Mouse (Mus musculus): ENCODE measurements around the gene Lrrk1. TPM values are rescaled to one million over a fixed set of nuclear protein-coding genes. Genes with fewer than 3 reads are reported as not detected.

Gene Lrrk1
- polyA plus RNA-seq, 1 experiment from 2014 or later, result 4.6 TPM

DNA sequence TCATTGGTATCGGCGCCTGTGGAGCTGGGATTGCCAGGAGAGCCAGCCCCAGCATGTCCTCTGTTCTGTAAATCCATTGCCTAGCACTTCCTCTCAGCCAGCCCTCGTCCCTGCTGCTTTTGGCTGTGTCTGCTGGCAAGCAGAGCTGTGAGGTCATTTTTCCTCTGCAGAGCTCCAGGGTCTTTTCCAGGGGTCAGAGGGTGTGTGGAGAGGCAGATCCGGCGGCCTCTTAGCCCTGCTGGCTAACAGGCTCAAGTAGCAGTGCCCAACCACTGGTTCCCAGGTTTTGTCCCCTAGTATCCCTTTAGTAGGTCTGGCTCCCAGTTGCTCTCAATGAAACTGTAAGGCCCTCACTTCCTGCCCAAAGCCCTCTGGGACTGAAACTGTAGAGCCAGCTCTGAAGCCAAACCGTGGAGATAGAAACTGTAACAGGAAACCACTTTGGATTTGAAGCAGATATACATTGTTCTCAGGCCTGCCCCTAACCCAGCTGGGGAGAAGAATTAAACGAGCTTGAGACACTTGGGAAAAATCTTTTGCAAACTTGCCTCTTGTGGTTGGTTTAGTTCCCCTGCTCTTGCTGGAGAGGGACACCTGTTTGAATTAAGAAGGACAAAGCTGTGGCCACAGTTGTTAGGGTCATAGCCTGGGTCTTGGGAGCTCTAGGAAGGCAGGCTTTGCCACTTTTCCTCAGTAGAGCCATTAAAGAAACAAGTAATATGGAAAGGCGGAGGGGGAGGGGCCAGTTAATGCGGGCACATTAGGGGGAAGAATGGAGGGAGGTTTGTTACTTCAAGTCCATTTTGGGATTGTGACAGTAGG is 169.7 kb downstream of the Lrrk1 start:
- Histone ChIP-seq H3K27me3 (ENCODE audit: low read depth, poor library complexity, severe bottlenecking) (no peaks in the 10 kb centered on the region), H3K9me3 (replicated peaks) (no peaks in the 10 kb centered on the region), H3K4me3 (no peak overlapping the region), H3K27ac (replicated peaks) (peak overlapping the region; percentile 76), H3K4me1 (peaks cover 46% of the 10 kb centered on the region), H3K36me3 (no peaks in the 10 kb centered on the region)
- 42% methylated on average over 9 of the region's 9 CpGs for WGBS
- peak; percentile 44 for DNase-seq (ENCODE audit: low spot score)

DNA sequence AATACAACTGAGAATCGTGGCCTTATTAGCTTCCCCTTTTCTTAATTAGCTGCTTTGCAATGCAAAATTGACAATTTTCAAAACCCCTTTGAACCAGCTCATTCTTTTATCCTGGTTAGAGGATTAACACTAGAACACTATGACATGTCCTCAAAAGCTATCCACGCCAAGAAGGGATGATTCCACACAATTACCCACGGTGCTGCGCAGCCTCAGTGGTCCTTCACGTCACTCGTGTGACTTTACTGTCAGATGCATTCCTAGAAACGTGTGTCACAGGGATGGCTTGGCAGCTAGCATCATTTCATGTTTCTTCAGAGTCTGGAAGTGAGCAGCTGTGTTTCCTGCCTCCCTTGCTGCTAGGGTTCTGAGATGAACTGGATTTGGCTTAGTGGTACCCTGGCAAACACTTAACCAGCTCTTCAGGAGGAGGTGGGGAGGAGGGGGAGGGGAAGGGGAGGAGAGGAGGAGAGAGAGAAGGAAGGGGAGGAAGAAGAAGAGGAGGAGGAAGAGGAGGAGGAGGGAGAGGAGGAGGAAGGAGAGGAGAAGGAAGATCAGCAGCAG is 170.5 kb downstream of the Lrrk1 start:
- Histone ChIP-seq H3K4me1 (peaks cover 39% of the 10 kb centered on the region), H3K27ac (replicated peaks) (peak overlapping the region; percentile 76; the same call in 1 of the 2 replicates), H3K9me3 (replicated peaks) (no peaks in the 10 kb centered on the region), H3K36me3 (no peaks in the 10 kb centered on the region), H3K27me3 (ENCODE audit: low read depth, poor library complexity, severe bottlenecking) (no peaks in the 10 kb centered on the region), H3K4me3 (no peak overlapping the region)
- no peak for DNase-seq (ENCODE audit: low spot score)
- WGBS, result 76% methylated on average over 7 of the region's 7 CpGs

DNA sequence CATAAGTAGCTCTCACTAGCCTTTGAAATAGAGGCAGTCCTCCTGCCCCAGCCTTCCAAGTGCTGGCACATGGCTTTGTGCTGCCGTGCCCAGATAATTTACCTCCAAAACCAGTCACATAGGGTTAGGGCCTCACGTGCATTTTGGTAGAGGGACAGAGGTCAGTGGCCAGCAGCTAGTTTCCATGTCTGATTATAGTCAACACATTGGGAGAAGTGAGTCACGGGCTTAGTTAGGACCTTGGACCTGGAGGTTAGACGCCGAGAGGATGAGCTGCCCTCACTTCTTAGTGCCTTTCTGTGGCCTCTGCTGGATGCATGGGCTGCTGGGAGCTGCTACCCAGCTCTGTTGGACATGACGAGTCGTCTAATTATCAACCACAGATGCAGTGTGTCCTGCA is 171.1 kb downstream of the Lrrk1 start:
- H3K4me1 ChIP-seq, result peaks cover 34% of the 10 kb centered on the region
- H3K27me3 ChIP-seq (ENCODE audit: low read depth, poor library complexity, severe bottlenecking), result no peaks in the 10 kb centered on the region
- H3K4me3 ChIP-seq, result no peak overlapping the region
- H3K36me3 ChIP-seq, result no peaks in the 10 kb centered on the region
- no peaks in the 10 kb centered on the region for H3K9me3 ChIP-seq (replicated peaks)
- WGBS, result 88% methylated on average over 7 of the region's 7 CpGs
- no peak for DNase-seq (ENCODE audit: low spot score)
- 0 out of 2 replicates have a peak overlapping the region, but pooled peaks have one; percentile 6 for H3K27ac ChIP-seq (replicated peaks)

DNA sequence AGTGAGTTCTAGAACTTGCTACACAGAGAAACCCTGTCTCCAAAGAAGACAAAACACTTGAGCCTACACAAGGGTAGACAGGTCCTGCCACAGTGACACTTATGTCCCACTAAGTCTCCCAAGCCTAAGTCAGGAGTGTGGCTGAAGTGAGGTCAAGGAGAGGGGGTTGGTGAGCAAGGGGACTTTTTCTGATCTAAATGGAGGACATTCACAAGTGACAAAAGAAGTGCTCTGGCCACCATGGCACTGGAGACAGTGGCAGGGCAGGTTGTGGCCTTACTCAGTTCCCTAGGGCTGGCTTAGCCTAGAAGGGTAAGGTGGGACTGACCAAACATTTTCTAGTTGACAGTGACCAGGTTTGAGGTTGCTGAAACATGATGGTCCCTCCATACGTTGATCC is 172.2 kb downstream of the Lrrk1 start:
- Histone ChIP-seq H3K27ac (replicated peaks) (no peak overlapping the region), H3K4me1 (peaks cover 34% of the 10 kb centered on the region), H3K9me3 (replicated peaks) (no peaks in the 10 kb centered on the region), H3K27me3 (ENCODE audit: low read depth, poor library complexity, severe bottlenecking) (no peaks in the 10 kb centered on the region), H3K36me3 (no peaks in the 10 kb centered on the region), H3K4me3 (no peak overlapping the region)
- WGBS, result 87% methylated on average over 1 of the region's 1 CpGs
- no peak for DNase-seq (ENCODE audit: low spot score)

DNA sequence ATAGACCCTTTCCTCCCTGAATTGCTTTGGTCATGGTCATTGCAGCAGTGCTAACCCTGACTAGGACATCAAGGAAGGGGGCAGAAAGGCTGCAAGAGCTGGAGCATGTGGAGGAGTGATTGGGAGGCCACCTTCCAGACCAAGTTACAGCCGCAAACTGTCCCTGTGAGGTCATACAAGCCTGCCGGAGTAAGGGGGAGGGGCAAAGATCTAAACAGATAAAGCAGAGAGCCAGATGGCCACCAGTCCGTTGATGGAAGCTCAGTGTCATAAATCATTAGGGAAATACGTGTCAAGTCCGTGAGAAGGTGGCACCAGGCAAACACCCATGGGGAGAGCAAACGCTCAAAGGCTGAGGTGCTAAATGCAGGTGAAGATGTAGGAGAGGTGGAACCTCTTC is 173.7 kb downstream of the Lrrk1 start:
- Histone ChIP-seq H3K4me3 (no peak overlapping the region), H3K9me3 (replicated peaks) (no peaks in the 10 kb centered on the region), H3K4me1 (peaks cover 28% of the 10 kb centered on the region), H3K36me3 (no peaks in the 10 kb centered on the region), H3K27ac (replicated peaks) (no peak overlapping the region), H3K27me3 (ENCODE audit: low read depth, poor library complexity, severe bottlenecking) (no peaks in the 10 kb centered on the region)
- WGBS, result 91% methylated on average over 6 of the region's 6 CpGs
- no peak for DNase-seq (ENCODE audit: low spot score)

DNA sequence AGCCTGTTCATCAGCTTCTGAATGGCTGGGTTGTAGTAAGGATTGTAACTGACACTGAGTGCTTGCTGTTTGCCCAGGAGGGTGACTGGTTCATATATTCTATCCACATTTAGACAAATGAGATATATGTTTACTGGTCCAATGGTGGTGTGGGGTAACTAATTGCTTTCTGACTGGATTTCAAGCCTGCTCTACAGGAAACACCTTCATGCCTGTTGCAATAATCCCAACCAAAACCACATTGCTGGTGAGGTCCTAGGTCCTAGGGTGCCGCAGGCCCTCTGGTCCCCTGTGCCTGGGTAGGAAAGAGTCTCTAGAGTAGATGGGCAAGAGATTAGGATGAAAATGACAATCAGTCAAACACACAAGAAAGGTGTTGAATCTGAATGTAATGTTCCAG is 175.3 kb downstream of the Lrrk1 start:
- 97% methylated on average over 1 of the region's 1 CpGs for WGBS
- H3K9me3 ChIP-seq (replicated peaks), result no peaks in the 10 kb centered on the region
- no peak for DNase-seq (ENCODE audit: low spot score)

DNA sequence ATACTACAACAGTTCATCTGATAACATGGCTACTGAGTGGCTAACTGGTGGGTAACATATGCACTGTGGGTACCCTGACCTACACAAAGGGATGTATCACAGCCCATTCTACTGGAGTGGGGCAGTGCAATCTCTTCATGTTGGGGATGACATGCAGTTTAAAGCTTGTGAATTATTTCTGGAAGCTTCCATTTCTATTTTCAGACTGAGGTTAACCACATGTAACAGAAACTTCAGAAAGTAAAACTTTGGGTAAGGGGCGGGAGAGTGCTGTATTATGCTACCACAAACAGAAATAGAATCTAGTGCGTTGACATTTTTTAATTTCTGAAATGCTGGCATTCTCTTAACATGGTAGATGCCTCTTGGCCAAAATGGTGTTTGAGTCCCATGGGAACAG is 178.2 kb downstream of the Lrrk1 start:
- 0 out of 2 replicates have a peak, but pooled peaks cover 4% of the 10 kb centered on the region for H3K9me3 ChIP-seq (replicated peaks)
- no peak for DNase-seq (ENCODE audit: low spot score)
- H3K4me1 ChIP-seq, result no peaks in the 10 kb centered on the region
- no peak overlapping the region for H3K27ac ChIP-seq (replicated peaks)
- no peaks in the 10 kb centered on the region for H3K27me3 ChIP-seq (ENCODE audit: low read depth, poor library complexity, severe bottlenecking)
- WGBS, result 82% methylated on average over 2 of the region's 2 CpGs
- H3K4me3 ChIP-seq, result no peak overlapping the region
- H3K36me3 ChIP-seq, result no peaks in the 10 kb centered on the region

More for the DNA sequence above, 175.3 kb downstream of the Lrrk1 start:
- H3K27me3 ChIP-seq (ENCODE audit: low read depth, poor library complexity, severe bottlenecking), result no peaks in the 10 kb centered on the region
- H3K36me3 ChIP-seq, result no peaks in the 10 kb centered on the region
- H3K27ac ChIP-seq (replicated peaks), result no peak overlapping the region
- peaks cover 14% of the 10 kb centered on the region for H3K4me1 ChIP-seq
- no peak overlapping the region for H3K4me3 ChIP-seq

DNA sequence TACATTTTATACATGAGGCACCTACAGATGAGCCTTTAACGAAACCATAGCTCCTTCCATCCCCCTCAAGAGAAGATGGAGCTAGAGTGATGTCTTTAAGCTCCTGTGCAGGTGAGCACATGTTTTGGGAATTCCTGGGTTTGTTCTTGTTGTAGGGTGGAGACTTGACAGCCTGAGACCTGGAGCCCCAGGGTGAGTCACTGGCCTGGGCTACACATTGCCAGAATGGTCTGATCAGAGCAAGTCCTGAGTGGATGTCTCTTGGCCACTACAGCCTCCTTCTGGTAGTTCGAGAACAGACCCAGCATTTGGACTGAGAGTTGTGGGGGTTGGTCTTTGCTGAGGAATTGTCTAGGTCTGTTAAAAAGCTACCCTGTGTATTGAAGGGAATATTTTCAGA is 186.5 kb downstream of the Lrrk1 start:
- H3K27me3 ChIP-seq (ENCODE audit: low read depth, poor library complexity, severe bottlenecking), result no peaks in the 10 kb centered on the region
- no peak overlapping the region for H3K4me3 ChIP-seq
- WGBS, result 87% methylated on average over 2 of the region's 2 CpGs
- no peaks in the 10 kb centered on the region for H3K36me3 ChIP-seq
- peaks cover 19% of the 10 kb centered on the region for H3K4me1 ChIP-seq
- no peak overlapping the region for H3K27ac ChIP-seq (replicated peaks)
- 0 out of 2 replicates have a peak, but pooled peaks cover 4% of the 10 kb centered on the region for H3K9me3 ChIP-seq (replicated peaks)
- DNase-seq (ENCODE audit: low spot score), result no peak

DNA sequence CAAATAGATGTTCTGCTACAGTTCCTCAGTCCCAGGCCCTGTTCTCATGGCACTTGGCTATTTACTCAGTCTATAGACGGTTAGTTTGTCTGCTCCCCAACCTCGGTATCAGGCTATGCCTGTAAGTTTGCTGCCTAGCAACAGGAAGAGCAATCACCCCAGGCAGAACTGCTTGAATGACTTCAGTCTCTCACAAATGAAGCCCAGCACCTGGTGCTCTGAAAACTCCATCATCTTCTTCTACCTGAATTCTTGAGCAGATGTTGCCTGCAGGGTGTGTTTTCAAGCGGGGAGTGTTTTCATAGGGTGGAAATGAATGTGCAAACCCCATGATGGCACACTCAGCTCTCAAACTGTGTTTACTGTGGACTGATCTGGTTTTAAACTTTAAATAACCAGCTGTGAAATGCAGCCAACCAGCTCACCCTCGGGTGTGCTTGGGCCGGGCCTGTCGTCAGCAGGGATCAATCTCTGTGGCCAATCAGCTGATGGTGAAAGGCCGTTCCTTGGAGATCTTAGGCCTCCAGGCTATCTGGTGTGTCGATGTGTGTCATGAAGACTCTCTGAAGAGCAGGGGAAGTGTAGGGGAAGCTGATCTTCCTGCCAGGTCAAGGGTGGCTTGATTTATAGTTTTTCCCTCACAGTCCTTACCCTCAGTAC is 187.2 kb downstream of the Lrrk1 start:
- Histone ChIP-seq H3K9me3 (replicated peaks) (0 out of 2 replicates have a peak, but pooled peaks cover 4% of the 10 kb centered on the region), H3K27ac (replicated peaks) (no peak overlapping the region), H3K4me3 (no peak overlapping the region), H3K36me3 (no peaks in the 10 kb centered on the region), H3K4me1 (peaks cover 19% of the 10 kb centered on the region), H3K27me3 (ENCODE audit: low read depth, poor library complexity, severe bottlenecking) (no peaks in the 10 kb centered on the region)
- no peak for DNase-seq (ENCODE audit: low spot score)
- WGBS, result 72% methylated on average over 8 of the region's 8 CpGs

DNA sequence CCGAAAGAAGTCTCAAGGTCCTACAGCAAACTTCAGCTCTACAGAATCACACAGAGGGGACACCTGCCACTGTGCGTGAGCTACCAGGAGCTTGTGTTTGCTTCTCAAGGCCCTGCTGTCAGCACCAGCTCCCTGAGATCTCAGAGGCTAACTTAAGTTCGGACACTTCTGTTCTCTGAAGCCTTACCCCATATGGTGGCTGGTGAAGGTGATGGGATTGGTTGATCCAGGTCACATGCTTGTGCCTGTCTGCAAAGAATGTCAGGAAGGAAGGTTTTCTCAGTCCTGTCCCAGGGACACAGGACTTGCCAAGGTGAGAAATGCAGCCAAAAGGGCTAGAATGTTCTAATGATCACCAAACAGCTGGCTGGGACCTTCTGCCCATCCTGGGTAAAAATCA is 187.8 kb downstream of the Lrrk1 start:
- H3K27me3 ChIP-seq (ENCODE audit: low read depth, poor library complexity, severe bottlenecking), result no peaks in the 10 kb centered on the region
- DNase-seq (ENCODE audit: low spot score), result no peak
- no peak overlapping the region for H3K27ac ChIP-seq (replicated peaks)
- H3K4me3 ChIP-seq, result no peak overlapping the region
- no peaks in the 10 kb centered on the region for H3K36me3 ChIP-seq
- 0 out of 2 replicates have a peak, but pooled peaks cover 4% of the 10 kb centered on the region for H3K9me3 ChIP-seq (replicated peaks)
- 85% methylated on average over 3 of the region's 3 CpGs for WGBS
- peaks cover 19% of the 10 kb centered on the region for H3K4me1 ChIP-seq

DNA sequence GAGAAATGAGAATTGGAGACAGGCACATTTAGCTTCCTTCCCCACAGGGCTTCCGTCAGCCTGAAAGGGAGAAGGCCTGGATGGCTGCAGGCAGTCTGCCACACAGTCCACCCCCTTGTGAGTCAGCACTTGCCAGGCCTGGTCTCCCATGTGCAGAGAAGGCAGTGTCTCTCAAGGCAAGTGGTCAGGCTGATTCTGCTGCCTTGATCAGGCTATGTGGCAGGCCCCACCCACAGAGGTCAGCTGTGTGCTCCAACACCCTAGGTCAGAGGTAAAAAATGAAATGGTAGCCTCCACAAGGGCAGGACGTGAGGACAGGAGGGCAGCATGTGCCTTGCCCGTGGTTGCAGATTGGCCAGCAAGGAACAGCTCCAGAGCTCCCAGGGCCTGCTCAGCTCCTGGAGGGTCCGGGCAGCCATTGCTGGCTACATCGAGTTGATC is 188.7 kb downstream of the Lrrk1 start:
- Histone ChIP-seq H3K9me3 (replicated peaks) (no peaks in the 10 kb centered on the region), H3K27me3 (ENCODE audit: low read depth, poor library complexity, severe bottlenecking) (no peaks in the 10 kb centered on the region), H3K27ac (replicated peaks) (peak overlapping the region; percentile 59), H3K4me1 (peaks cover 19% of the 10 kb centered on the region), H3K36me3 (no peaks in the 10 kb centered on the region), H3K4me3 (no peak overlapping the region)
- DNase-seq (ENCODE audit: low spot score), result no peak
- 80% methylated on average over 5 of the region's 5 CpGs for WGBS

DNA sequence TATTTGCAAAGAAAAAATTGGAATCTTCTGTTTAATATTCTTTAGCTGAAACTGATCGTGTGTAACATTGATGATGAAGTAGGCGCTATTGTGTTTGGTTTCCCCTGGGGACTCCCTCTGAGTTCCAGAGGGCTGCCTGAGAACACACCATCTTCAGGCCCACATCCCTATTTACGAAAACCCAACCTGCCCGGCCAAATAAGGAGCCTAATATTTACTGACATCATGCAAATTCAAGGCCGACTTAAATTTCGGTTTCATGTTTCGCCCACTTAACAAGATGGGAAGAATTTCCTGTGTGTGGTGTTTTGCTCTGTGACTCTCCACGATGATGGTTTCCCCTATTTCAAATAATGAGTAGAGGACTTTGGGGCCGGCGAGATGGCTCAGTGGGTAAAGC is 189.7 kb downstream of the Lrrk1 start:
- Histone ChIP-seq H3K27me3 (ENCODE audit: low read depth, poor library complexity, severe bottlenecking) (no peaks in the 10 kb centered on the region), H3K4me3 (no peak overlapping the region), H3K27ac (replicated peaks) (no peak overlapping the region), H3K4me1 (peaks cover 19% of the 10 kb centered on the region), H3K36me3 (no peaks in the 10 kb centered on the region), H3K9me3 (replicated peaks) (no peaks in the 10 kb centered on the region)
- DNase-seq (ENCODE audit: low spot score), result no peak
- 91% methylated on average over 10 of the region's 10 CpGs for WGBS

Data from midbrain, embryonic 10.5 days (tissue).